Mouse (Mus musculus): Measurements from ENCODE around the gene Sumf1.

Sumf1 gene

DNA sequence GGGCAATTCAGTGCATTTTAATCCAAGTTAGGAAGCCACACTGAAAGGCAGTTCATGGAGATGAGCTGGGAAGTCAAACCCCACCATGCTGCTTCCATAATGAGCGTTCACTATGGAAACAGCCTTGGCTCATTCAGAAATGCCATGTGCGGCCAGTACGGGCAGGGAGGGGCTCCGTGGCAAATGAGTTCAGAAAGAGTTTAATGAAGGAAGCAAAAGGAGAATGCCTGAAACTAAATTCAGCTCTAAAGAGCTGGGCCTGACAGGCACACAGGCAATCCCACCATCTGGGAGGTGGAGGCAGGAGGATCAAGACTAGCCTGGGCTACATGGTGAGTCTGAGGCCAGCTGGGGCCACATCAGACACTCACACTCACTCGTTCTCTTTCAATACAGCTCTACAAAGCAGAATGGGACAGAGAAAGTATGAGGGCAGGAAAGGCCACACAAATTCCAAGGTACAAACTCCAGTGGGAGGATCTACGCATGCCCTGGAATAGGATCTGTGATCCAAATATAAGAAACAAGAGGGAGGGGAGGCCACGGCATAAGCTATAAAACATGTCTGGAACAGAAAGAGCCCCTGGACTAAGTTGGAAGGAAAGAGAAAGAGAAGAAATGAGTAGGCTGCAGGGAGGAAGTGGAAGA lies 39.3 kb downstream of the Sumf1 start:
- peak; percentile 73 for DNase-seq

DNA sequence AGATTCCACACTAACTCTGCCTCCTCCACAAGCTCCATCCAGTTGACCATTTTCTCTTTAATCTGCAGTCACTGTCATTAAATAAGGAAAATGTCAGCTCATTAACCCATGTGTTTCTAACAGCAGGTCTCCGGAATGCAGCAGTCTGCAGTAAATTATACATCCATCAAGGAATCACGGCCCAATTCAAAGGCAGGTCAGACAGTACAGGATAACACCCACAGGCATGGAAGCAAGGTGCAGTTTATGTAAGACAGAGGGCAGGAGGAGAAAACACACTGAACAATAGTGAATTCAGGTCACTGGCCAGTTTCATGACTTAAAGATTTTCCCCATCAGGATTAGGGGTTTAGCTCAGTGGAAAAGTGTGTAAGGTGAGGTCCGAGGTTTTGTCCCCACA lies 40.1 kb downstream of the Sumf1 start:
- peak; percentile 24 for DNase-seq

DNA sequence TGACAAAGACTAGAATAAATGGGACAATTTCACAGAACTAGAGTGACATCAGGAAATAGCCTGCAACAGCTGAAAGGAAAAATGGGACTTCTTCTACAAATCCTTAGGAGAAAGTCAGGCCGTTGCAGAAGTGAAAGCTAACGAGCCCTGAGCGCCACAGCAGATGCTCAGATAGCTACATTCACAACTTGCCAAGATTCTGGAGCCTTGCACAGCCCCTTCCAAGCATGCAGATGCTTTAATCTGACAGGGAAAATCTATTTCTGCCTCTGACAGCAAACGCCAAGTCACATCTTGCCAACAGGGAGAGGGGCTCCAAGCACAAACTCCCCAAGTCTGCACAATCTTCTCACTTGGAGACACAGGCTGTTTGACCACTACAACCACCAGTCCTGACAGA lies 42.6 kb downstream of the Sumf1 start:
- no peak for DNase-seq

DNA sequence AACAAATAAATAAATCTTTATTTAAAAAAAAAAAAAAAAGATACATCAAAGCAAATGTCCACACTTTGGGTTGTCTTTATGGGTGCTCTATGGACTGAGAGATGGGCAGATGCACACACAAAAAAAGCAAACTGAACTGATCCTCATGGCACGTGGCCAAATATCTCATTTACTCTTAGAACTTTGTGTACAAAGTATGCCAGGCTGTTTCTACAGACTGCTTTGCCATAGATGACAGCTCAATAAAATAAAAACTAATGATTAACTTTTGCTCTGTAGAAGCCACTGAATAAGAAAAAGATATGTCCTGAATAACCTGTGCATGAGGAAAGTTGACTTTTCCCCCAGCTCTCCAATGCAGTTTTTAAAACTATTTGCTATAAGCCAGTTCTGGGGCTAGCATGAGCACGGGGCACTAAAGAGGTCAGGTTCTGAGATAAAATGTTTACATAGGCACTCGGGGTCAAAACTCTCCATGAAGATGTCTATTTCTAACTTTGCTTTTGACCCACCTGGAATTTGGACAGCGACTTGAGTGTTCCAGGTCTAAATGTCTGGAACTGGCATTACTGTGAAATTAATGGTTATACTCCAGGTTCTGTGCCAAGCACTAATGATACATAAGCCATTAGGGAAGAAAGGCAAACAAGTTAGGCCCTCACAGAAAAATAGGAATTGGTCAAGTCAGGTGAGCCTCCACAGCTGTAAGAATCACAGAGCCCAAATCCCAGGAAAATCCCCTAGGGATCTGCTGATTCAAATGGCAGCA lies 44.5 kb downstream of the Sumf1 start:
- DNase-seq: peak; percentile 90

DNA sequence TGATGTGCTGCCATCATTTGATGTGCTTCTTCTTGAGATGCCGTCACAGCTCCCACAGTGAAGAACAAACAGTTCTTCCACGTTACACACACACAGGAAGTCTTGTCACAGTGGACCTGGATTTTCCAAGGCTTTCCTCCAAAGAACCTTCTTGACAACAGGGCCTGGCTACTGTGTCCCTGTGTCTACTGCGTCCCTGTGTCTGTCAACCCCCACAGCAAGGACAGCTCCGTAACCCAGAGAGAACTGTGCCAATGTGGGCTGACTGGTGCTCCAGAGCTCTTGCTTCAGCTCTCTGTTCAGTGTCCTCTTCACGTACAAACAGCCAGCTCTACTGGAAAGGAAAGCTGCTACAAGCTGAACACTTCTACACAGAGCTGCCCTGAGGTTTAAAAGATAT lies 48.4 kb downstream of the Sumf1 start:
- DNase-seq: no peak

DNA sequence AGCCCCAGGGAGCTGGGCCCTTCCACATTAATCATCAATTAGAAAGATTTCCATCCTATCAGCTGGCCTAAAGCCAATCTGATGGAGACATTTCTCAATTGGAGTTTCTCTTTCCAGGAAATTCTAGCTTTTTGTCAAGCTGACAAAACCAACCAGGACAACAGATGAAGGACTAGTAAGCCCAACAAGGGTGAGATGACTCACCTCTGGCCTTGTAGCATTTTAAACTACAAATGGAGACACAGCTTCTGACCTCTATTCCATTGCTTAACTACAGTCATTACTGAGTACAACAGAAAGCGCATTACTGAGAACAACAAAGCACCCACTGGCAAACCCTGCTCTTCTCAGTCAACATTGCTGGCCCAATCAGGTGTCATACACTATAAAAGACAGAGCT lies 49.1 kb downstream of the Sumf1 start:
- DNase-seq: no peak

DNA sequence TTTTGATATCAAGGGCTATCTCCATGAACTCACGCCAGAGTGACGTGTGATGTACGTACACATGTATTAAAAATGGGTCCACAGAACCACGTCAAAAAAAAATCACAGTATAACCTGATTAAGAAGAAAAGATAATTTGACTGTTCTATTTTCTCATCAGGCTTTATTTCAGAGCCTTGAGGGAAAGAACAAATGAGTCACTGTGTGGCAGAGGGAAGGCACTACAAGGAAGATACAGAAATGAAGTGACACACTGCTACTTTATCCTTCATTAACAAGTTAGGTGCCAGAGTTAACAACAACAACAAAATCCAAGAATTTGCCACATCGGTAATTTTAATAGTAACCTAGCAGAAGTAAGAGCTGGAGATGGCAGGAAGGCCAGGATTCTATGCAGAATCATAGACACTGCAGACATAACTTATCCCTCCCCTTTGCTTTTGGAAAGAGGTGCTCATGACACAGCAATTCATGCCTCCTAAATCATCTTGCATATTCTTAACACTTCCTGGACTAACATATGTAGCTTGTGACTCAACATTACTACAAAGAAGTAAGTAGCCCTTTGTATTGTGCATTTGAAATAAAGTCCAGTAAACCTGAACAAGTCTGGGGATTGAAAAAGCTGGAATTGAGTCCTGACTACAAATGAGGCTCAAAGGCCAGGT lies 53.0 kb downstream of the Sumf1 start:
- no peak for DNase-seq

DNA sequence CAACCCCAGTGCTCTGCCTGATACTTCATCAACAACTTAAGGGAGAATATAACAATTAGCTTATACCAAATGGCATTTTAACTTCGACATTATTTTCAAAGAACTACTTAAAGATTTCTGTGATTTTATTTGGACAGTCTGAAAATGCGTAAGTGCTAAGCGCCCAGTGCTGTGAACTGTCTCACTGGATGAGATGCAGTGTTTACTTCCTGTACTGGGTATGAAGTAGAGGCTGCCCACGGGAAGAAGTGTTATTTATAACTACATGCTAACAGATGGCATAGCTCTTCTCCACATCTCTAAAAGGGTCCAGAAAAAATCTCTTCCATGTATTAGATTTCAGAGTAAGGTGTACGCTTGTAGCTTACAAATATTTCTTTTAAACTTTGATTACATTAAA lies 54.7 kb downstream of the Sumf1 start:
- DNase-seq: no peak

DNA sequence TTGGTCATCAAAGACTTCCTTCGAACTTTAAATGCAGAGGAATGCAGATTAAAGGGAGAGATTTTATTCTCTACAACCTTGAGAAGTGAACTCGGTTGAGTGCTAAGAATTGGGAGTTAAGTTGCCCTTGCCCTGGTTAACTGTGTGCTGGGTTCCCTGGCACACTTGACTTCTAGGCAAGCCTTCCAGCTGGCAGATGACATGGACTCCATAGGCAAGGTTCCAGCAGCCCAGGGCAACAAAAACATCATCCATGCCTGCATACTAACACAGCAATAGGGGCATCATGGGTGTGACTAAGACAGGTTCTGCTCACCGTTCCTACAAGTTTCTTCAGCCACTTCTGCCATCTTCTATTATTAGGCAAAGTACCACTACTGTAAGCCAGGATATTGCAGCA lies 58.8 kb downstream of the Sumf1 start:
- no peak for DNase-seq

DNA sequence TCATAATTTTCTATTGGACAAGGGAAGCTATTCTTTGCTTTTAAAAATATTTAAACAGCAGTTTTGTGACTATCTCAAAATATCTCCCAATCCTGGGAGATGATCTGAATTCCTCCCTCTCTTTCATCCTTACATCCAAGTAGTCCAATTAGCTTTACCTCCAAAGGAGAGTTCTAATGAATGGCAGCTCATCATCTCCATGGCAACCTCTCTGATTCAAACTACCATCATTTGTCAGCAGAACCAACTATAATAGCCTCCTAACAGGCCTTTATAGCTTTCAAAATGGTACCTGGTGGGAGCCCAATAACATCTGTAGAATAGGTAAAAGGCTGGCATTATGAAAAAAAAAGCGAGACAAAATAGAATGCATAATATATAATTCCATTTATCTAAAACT lies 59.9 kb downstream of the Sumf1 start:
- no peak for DNase-seq

DNA sequence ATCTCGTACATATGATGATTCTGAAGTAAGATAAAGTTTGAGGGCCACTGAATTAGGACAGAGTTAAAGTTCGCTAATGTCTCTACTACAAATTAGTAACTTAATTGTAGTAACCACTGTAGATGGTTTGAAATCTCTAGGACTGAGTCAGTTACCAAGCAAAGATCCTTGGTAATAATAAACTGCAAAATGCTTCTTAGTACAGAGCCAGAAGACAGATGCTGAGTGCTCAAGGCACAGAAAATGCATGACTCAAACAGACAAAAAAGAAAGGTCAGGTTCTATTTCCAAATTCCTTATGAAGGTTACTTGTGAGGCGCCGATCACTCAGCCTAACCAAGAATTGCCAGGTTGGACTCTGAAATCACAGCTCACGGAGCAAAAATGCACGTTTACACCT lies 67.5 kb downstream of the Sumf1 start:
- DNase-seq: no peak

DNA sequence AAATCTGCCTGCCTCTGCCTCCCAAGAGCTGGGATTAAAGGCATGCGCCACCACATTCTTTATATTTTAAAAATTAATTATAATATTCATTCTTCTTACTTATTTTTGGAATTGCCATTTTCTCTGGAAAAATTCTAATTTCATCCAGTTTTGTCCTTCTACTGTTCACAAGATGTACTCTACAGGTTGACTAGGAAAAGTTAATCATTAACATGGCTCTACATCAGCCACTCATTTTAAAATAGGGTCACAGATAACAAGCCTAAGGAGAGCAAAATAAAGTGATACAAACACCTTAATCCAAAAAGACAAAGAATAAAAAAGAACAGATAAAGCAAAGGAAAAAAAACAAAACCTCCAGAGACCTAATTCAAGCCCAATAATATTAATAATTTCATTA lies 70.4 kb downstream of the Sumf1 start:
- no peak for DNase-seq

DNA sequence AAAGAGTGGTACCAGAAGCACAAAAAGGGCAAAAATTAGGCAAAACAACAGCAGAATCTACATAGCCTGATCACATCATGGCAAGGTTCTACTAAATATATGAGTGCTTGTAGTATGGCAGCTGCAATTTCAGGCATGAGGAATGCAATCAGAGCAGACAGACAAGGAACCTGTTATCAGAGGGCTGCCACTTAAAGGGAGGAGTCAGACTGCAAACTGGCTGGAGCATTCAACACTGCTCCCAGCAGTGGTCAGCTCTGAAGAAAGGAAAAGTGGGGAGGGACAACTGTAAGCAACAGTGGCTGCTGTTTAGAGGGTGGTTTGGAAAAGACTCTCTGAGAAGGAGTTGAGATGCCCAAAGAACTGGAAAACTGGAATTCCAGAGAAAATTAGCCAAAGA lies 73.7 kb downstream of the Sumf1 start:
- no peak for DNase-seq

DNA sequence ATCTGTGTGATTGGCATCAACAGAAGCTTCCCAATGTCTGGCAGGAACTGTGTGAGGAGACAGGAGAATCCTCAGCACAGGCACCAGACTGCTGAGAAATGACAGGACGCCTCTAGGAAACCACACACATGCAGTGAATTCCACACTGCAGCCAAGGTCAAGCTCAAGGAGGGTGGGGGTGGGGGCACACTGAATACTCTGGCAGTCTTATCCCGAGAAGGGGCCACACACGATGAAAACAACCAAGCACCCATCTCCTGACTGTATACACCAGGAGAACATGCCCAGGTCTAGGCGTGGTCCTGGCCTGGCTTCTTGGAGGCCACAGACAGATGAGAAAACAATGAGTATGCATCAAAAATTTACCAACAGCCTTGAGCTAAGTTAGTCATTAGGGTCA lies 75.0 kb downstream of the Sumf1 start:
- DNase-seq: no peak

DNA sequence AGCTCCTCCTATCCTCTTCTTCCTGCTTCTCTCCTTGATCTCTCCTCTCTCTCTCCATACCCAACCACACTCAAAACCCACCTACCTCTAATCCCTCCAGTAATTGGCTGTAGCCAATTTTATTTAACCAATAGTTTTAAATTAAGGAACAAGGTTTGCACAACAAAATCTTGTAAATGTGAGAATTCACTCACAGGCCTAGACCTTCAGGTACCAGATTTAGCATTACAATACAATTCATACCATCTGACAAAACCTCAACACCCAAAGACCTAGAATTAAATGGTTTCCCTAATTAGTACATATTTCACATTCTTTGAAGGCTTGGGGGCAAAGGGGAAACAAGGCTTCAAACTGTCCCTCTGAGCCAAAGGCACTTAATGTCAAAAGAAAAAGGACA lies 78.0 kb downstream of the Sumf1 start:
- no peak for DNase-seq

DNA sequence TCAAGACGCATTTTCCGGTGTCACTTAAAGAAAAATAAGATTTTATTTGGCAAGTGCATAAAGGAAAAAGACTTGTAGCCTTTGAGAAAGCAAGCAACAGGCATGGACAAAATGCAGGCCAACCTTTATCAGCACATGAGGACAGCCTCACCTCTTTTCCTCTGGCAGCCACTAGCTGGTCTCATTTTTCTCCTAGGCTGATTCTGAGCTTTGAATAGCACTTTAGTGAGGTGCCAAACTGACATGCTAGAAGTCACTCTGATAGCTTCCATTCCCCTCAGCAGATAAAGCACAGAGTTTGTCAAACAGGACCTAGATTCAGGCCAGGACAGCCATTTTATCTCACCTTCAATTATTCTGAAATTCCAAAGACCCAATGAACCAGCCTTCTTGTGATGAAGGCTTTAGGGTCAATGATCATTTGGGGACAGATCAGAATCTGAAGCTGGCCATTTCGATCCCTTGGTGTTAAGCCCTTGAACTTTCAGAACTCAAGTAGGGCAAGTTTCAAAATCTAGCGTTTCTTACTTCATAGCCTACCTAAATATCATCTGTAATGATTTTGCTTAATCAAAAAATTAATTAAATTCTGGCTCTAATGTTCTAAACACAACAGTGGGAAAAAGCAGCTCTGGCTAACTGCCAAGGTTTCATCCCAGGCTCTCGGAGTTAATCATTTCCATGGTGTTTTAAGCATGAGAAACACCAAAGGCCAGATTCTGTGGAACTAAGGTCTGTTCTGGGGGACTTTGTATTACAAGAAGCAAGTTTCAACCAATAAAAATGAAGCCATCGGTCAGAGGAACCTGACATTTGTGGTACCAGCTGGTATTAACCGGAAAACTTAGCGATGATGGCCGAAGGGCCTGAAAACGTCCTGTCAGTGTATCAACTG lies 83.2 kb downstream of the Sumf1 start:
- peak; percentile 93 for DNase-seq

DNA sequence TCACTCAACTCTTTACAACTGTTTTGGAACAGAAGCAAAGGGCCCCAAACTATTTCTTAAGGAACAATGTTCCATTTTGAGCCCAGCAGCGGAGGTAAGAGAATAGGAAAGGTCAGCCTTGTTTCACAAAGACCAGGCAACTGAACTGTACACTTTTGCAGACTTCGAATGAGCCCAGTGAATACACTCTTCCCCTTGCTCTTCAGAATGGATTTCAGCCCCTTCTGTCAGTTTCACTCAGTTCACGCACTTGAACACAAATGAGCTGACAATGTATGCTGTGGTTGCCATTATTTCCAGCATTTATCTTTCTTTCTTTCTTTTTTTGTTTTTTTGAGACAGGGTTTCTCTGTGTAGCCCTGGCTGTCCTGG lies 86.5 kb downstream of the Sumf1 start:
- DNase-seq: no peak

DNA sequence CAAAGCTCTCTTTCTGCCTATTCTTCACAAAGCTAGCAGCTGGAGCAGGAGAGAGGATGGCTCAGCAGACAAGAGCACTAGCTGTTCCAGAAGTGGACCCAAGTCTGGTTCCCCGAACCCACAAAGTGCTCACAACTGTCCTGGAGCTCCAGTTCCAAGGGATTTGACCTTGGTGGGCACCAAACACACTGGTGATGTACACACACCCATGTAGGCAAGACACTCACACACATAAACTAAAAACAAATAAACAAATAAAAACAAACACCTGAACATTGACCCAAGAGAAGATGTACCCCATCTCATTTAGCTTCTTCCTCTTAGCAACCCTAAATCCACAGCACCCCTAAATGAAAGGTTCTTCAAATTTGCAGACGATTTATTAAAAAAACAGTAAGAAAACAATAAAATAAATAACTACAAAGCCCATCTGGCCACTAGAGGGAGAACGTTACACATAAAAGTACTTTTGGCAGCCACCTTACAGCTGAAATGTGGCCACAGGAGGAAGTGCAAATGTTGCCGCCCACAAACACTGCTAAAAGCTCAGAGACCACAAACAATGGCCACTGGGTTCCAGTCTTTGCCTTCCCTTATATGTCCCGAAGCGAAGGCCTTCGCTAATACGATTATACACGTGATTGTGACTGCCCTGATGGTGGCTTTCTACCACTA lies 87.1 kb downstream of the Sumf1 start:
- peak; percentile 91 for DNase-seq

DNA sequence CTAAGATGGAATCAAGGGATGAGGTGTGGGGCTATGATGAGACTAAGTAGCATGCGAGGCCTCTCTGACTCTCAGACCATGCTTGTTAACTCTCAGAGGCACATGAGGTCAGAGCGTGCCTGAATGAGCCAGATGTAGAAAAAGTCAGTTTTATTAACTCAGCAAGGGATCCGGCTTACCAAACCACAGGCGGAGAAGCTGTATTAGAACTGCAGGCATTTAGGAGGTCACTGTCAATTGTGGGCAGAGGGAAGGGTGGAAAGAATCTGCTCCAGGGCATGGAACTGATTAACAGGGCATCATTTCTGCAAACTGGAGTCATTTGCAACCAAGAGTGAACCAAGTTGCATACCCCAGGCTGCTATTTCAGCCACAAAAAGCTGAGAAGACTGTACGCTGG lies 89.9 kb downstream of the Sumf1 start:
- DNase-seq: peak; percentile 30

DNA sequence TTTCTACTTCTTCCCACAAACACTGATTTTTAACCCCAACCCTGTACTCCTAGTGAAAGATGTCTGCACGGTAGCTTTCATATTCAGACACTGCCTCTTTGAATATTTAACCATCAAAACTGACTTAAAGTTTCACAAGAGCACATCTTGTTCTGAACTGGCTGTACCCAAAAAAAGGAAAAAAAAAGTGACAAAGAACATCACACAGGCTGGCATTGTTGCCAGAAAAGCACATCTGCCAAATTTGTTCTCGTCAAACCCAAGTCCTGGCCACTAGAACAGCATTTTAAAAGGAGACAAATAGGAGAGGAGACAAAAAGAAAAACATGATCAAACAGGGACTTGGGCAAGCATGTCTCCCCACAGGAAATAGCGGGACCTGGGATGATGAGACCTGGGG lies 91.9 kb downstream of the Sumf1 start:
- DNase-seq: peak; percentile 90

DNA sequence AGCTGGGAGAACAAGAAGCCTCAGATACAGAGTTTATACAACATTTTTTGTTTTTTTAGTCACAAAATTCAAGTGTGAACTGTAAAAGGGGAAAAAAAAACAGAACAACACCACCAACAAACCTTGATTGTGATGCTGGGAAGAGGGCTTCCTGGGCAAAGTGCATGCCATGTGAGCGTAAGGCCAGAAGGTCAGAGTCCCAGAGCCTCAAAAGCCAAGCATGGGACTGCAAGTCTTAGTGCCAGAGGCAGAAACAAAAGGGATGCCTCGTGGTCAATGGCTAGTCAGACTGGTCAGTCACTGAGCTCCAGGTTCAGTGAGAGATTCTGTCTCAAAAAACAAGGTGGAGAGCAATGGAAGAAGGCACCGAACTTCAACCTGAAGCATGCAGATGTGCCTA lies 92.7 kb downstream of the Sumf1 start:
- DNase-seq: peak; percentile 82

DNA sequence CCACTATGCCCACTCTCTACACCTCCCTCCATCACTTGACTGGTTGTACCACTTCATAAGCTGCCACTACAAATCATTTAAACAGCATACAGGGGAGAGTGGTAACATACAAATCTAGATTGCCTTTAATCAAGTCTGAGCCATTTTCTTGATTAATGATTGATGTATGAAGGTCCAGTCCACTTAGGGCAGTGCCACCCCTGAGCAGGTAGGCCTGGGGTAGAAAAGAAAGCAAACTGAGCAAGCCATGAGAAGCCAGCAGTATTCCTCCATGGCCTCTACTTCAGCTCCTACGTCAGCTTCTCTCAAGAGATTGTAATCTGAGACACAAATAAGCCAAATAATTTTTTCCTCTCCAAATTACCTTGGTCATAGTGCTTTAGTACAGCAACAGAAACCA lies 94.1 kb downstream of the Sumf1 start:
- DNase-seq: peak; percentile 55

DNA sequence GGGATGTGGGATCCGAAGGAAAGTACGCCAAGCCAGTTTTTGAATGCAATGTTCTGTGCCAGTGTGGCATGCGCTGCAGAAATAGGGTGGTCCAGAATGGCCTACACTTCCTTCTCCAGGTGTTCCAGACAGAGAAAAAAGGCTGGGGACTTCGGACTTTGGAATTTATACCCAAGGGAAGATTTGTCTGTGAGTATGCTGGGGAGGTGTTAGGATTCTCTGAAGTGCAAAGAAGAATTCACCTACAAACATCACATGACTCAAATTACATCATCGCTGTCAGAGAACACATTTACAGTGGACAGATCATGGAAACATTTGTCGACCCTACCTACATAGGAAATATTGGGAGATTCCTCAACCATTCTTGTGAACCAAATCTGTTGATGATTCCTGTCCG lies 109.5 kb downstream of the Sumf1 start:
- peak; percentile 61 for DNase-seq
